Mouse (Mus musculus) olfactory bulb, adult 2 months (tissue): ENCODE data around the gene Bcl2. TPM values are rescaled to one million over a fixed set of nuclear protein-coding genes. Genes with fewer than 3 reads are reported as not detected.
A peak's percentile ranks its signal among the peaks of the same experiment; 100 is the strongest.

Experiments used
- H3K27ac ChIP-seq: fragments of 200-500 bp; 2 replicates; pipeline ENCODE4 v1.5.1; 2012; ENCODE audit warnings: low read depth, low read length; ENCODE audit not compliant: insufficient read depth
- H3K4me1 ChIP-seq: fragments of 200-500 bp; 2 replicates; pipeline ENCODE4 v1.6.1; 2012; ENCODE audit warnings: low read length; ENCODE audit not compliant: control insufficient read depth, insufficient read depth
- H3K4me3 ChIP-seq: fragments of 200-500 bp; 2 replicates; pipeline ENCODE4 v1.5.1; 2012; ENCODE audit warnings: mild to moderate bottlenecking, low read depth, low read length, moderate library complexity; ENCODE audit not compliant: insufficient read depth
- CTCF ChIP-seq: fragments of 200-500 bp; IDR thresholded peaks from 2 replicates; pipeline ENCODE4 v1.5.1; 2012; ENCODE audit warnings: low read depth, mild to moderate bottlenecking, low read length, moderate library complexity; ENCODE audit not compliant: insufficient read depth
- POLR2A ChIP-seq: fragments of 200-500 bp; IDR thresholded peaks from 2 replicates; pipeline ENCODE4 v1.6.1; 2012; ENCODE audit warnings: mild to moderate bottlenecking, low read depth, low read length, moderate library complexity; ENCODE audit not compliant: insufficient read depth
- WGBS: fragments of 180-500 bp; shearing (Covaris S2); methylation state at CpG from one replicate; pipeline ENCODE4 v1.1.7; 2018; 5-methylcytosine and 5-hydroxymethylcytosine counted together
- polyA plus RNA-seq: library from polyadenylated mRNA; stranded (reverse); fragments of >200 nt; gene quantifications from 2 replicates; pipeline ENCODE4 v1.2.4, GENCODE M21; 2012; ENCODE audit warnings: low replicate concordance; ENCODE audit not compliant: missing spikeins, insufficient read depth, insufficient read length

Gene Bcl2
- polyA plus RNA-seq, 1 experiment = not detected

GRCm38 (mm10) chr1:106513890-106514643 is 200.0 kb downstream of the Bcl2 start:
- H3K4me3 ChIP-seq = no peak overlapping the region
- H3K27ac ChIP-seq = no peak overlapping the region
- TF ChIP-seq CTCF (no peak), POLR2A (no peak)
- WGBS = 38% methylated on average over 7 of the region's 7 CpGs
- no peaks in the 10 kb centered on the region for H3K4me1 ChIP-seq

- 68% methylated on average over 4 of the region's 4 CpGs for whole genome bisulfite sequencing
- Histone ChIP-seq H3K27ac (no peak overlapping the region), H3K4me1 (no peaks in the 10 kb centered on the region), H3K4me3 (no peak overlapping the region)
- no peak for TF ChIP-seq CTCF
- no peak for TF ChIP-seq POLR2A
These were observed 200.6 kb downstream of the Bcl2 start for GRCm38 (mm10) chr1:106513481-106513880.

GRCm38 (mm10) chr1:106511593-106511992 is 202.5 kb downstream of the Bcl2 start:
- WGBS = 24% methylated on average over 6 of the region's 6 CpGs

GRCm38 (mm10) chr1:106507556-106507955 is 206.5 kb downstream of the Bcl2 start:
- H3K4me3 ChIP-seq = no peak overlapping the region
- no peak overlapping the region for H3K27ac ChIP-seq
- peaks cover 3% of the 10 kb centered on the region for H3K4me1 ChIP-seq
- no peak for TF ChIP-seq CTCF
- TF ChIP-seq POLR2A = no peak
- 93% methylated on average over 1 of the region's 1 CpGs for WGBS

More at GRCm38 (mm10) chr1:106511593-106511992, 202.5 kb downstream of the Bcl2 start:
- TF ChIP-seq CTCF = peak; percentile 50
- no peak for TF ChIP-seq POLR2A
- Histone ChIP-seq H3K4me3 (no peak overlapping the region), H3K4me1 (peaks cover 2% of the 10 kb centered on the region), H3K27ac (no peak overlapping the region)

GRCm38 (mm10) chr1:106503910-106504309 is 210.2 kb downstream of the Bcl2 start:
- H3K4me1 ChIP-seq = peaks cover 3% of the 10 kb centered on the region
- WGBS = 92% methylated on average over 3 of the region's 3 CpGs
- TF ChIP-seq POLR2A (no peak), CTCF (no peak)
- H3K27ac ChIP-seq = no peak overlapping the region
- H3K4me3 ChIP-seq = no peak overlapping the region

GRCm38 (mm10) chr1:106503407-106503806 is 210.7 kb downstream of the Bcl2 start:
- H3K4me3 ChIP-seq = no peak overlapping the region
- WGBS = 83% methylated on average over 4 of the region's 4 CpGs
- H3K27ac ChIP-seq = no peak overlapping the region
- no peak for TF ChIP-seq POLR2A
- TF ChIP-seq CTCF = no peak
- peaks cover 3% of the 10 kb centered on the region for H3K4me1 ChIP-seq

GRCm38 (mm10) chr1:106497999-106498398 is 216.1 kb downstream of the Bcl2 start:
- TF ChIP-seq POLR2A (no peak), CTCF (no peak)
- H3K27ac ChIP-seq = no peak overlapping the region
- no peak overlapping the region for H3K4me3 ChIP-seq
- 72% methylated on average over 2 of the region's 2 CpGs for WGBS
- no peaks in the 10 kb centered on the region for H3K4me1 ChIP-seq

Other genes with a start within 250 kb of the Bcl2 start
- not detected in 2 replicates for gene Kdsr, start 45.5 kb upstream of the Bcl2 start, polyA plus RNA-seq
- not detected in 2 replicates for gene Vps4b, start 82.5 kb upstream of the Bcl2 start, polyA plus RNA-seq
- not detected in 2 replicates for gene Serpinb5, start 146.9 kb upstream of the Bcl2 start, polyA plus RNA-seq
- not detected in 2 replicates for gene Serpinb12, start 220.2 kb upstream of the Bcl2 start, polyA plus RNA-seq